Comparison of ENCODE assay signal across 10 mouse cellular contexts in genomic region chr4:41639214-41639841, GRCm38 (mm10). TPM values are rescaled to one million over a fixed set of nuclear protein-coding genes. Genes with fewer than 3 reads are reported as not detected.
DNase-seq lines count a peak whose midpoint lies in the region; ATAC-seq and TF ChIP-seq lines count a peak whose summit lies in the region.
"Had no signal": no experiment of that assay in that cellular context is flagged by ENCODE, and none has a peak within 500 bp of the region (broad histone marks: within the 10 kb centered on the region; RNA-seq: fewer than 3 reads in every experiment).

No protein-coding gene starts in this region.

- DNase-seq in heart, adult 2 months: no peak
- no peak for DNase-seq in heart, postnatal 10 days
- DNase-seq in testis, postnatal 14 days (ENCODE audit: low spot score): no peak
- DNase-seq in hindbrain, embryonic 14.5 days (ENCODE audit: low spot score): no peak
- DNase-seq in spleen, postnatal 36 days (ENCODE audit: low spot score in 2 of 2): no peak
- no peak for DNase-seq in adrenal gland, postnatal 10 days

- no peaks in the 10 kb centered on the region for H3K36me3 ChIP-seq in heart, adult 2 months (ENCODE audit: control insufficient read depth, insufficient read depth, low read length)
- H3K36me3 ChIP-seq in testis, adult 2 months (ENCODE audit: control insufficient read depth, insufficient read depth, low read length): no peaks in the 10 kb centered on the region
- H3K36me3 ChIP-seq in hindbrain, embryonic 14.5 days (replicated peaks; ENCODE audit: control insufficient read depth, insufficient read depth): peaks cover 8% of the 10 kb centered on the region; the same call in 1 of the 2 replicates
- no peaks in the 10 kb centered on the region; the same call in 1 of the 2 replicates for H3K36me3 ChIP-seq in midbrain, embryonic 16.5 days (ENCODE audit: control insufficient read depth, insufficient read depth, low read length)

- H3K9me3 ChIP-seq in hindbrain, embryonic 14.5 days (ENCODE audit: control insufficient read depth, low read length): no peaks in the 10 kb centered on the region
- H3K9me3 ChIP-seq in midbrain, embryonic 16.5 days (replicated peaks; ENCODE audit: control insufficient read depth, low read length, poor library complexity, severe bottlenecking): no peaks in the 10 kb centered on the region

- whole genome bisulfite sequencing in heart, adult 2 months: 45% methylated on average over 10 of the region's 10 CpGs
- WGBS in hindbrain, embryonic 14.5 days: 8% methylated on average over 10 of the region's 10 CpGs
- WGBS in midbrain, embryonic 16.5 days: 4% methylated on average over 10 of the region's 10 CpGs

- peak overlapping the region; percentile 71 for H3K27ac ChIP-seq in heart, adult 2 months
- no peak overlapping the region for H3K27ac ChIP-seq in testis, adult 2 months (ENCODE audit: control insufficient read depth, insufficient read depth, low read depth, low read length)
- H3K27ac ChIP-seq in hindbrain, embryonic 14.5 days: peak overlapping the region; percentile 93
- peak overlapping the region; percentile 92 for H3K27ac ChIP-seq in midbrain, embryonic 16.5 days (ENCODE audit: low read length)
- H3K27ac ChIP-seq: macrophage had no signal

- H3K9ac ChIP-seq in heart, adult 2 months (ENCODE audit: low read depth, low read length): peak overlapping the region; percentile 77
- peak overlapping the region; percentile 98 for H3K9ac ChIP-seq in hindbrain, embryonic 14.5 days
- peak overlapping the region; percentile 97 for H3K9ac ChIP-seq in midbrain, embryonic 16.5 days (ENCODE audit: low read depth, low read length)

- intact Hi-C loops in heart, adult 2 months (cut with DNase I): no loop called here
- intact Hi-C loops in heart, postnatal 10 days (cut with DNase I): no loop called here

- H3K27me3 ChIP-seq in heart, adult 2 months (ENCODE audit: control insufficient read depth, insufficient read depth, low read length): no peaks in the 10 kb centered on the region
- no peaks in the 10 kb centered on the region for H3K27me3 ChIP-seq in testis, adult 2 months (ENCODE audit: control insufficient read depth, insufficient read depth, low read length)
- H3K27me3 ChIP-seq in hindbrain, embryonic 14.5 days (ENCODE audit: control insufficient read depth, insufficient read depth, low read length): no peaks in the 10 kb centered on the region
- H3K27me3 ChIP-seq in midbrain, embryonic 16.5 days (ENCODE audit: control insufficient read depth, insufficient read depth, low read depth, low read length): no peaks in the 10 kb centered on the region
- H3K27me3 ChIP-seq: Patski had no signal

- ATAC-seq in hindbrain, embryonic 14.5 days (ENCODE audit: low FRiP score): peak; percentile 15; the same call in 1 of the 2 replicates
- ATAC-seq in midbrain, embryonic 16.5 days: peak; percentile 40

- peak overlapping the region; percentile 58 for H3K4me2 ChIP-seq in hindbrain, embryonic 14.5 days (replicated peaks)
- peak overlapping the region; percentile 87 for H3K4me2 ChIP-seq in midbrain, embryonic 16.5 days (ENCODE audit: low read length)

- TF ChIP-seq POLR2A in heart, adult 2 months (IDR thresholded peaks at IDR 0.05; ENCODE audit: insufficient read depth, low read depth, low read length): no peak
- TF ChIP-seq POLR2A in testis, adult 2 months (IDR thresholded peaks at IDR 0.05; ENCODE audit: control insufficient read depth, low read depth, low read length): no peak

- H3K4me3 ChIP-seq in heart, adult 2 months: peak overlapping the region; percentile 63
- peak overlapping the region; percentile 76 for H3K4me3 ChIP-seq in testis, adult 2 months (ENCODE audit: control insufficient read depth, low read depth, low read length)
- peak overlapping the region; percentile 83 for H3K4me3 ChIP-seq in hindbrain, embryonic 14.5 days (replicated peaks; ENCODE audit: low read length)
- H3K4me3 ChIP-seq in midbrain, embryonic 16.5 days (ENCODE audit: low read depth, low read length): peak overlapping the region; percentile 66

- H3K79me2 ChIP-seq in heart, adult 2 months (replicated peaks; ENCODE audit: control insufficient read depth, insufficient read depth, low read length): no peaks in the 10 kb centered on the region

- TF ChIP-seq CTCF in heart, adult 2 months (IDR thresholded peaks at IDR 0.05): no peak
- no peak for TF ChIP-seq CTCF in testis, adult 2 months (IDR thresholded peaks at IDR 0.05; ENCODE audit: control insufficient read depth, insufficient read depth, insufficient replicate concordance, low read depth, low read length)

- TF ChIP-seq EP300 in heart, adult 2 months (IDR thresholded peaks at IDR 0.05; ENCODE audit: insufficient read depth, low read depth, low read length): no peak

- H3K4me1 ChIP-seq in heart, adult 2 months (ENCODE audit: control insufficient read depth, insufficient read depth, low read length): peaks cover 5% of the 10 kb centered on the region
- H3K4me1 ChIP-seq in testis, adult 2 months (ENCODE audit: control insufficient read depth, insufficient read depth, low read length): peaks cover 14% of the 10 kb centered on the region
- peaks cover 35% of the 10 kb centered on the region for H3K4me1 ChIP-seq in hindbrain, embryonic 14.5 days (replicated peaks; ENCODE audit: control insufficient read depth, insufficient read depth, low read length)
- H3K4me1 ChIP-seq in midbrain, embryonic 16.5 days (ENCODE audit: control insufficient read depth, insufficient read depth, low read length): peaks cover 30% of the 10 kb centered on the region

RNA-seq across cellular contexts. Expression of gene Enho, which starts 0.8 kb away (rescaled TPM):
- 1 to 10 TPM; 8.1 to 8.3 TPM for total RNA-seq in heart, adult 2 months (2021)
- 20.4 and 22.3 TPM in 2 replicates for polyA plus RNA-seq in heart, adult 2 months (2012; rRNA removed)
- 1 to 10 TPM; 4.2 to 4.4 TPM for total RNA-seq in heart, postnatal 10 days (2021)
- 3.7 and 4.2 TPM in 2 replicates for polyA plus RNA-seq in testis, adult 2 months (2012; rRNA removed)
- 127 and 130 TPM in 2 replicates for polyA plus RNA-seq in hindbrain, embryonic 14.5 days (2014; fragmentation: Nextera tagmentation; extraction: Ambion mirVana)
- polyA plus RNA-seq in midbrain, embryonic 16.5 days (2015; fragmentation: Nextera tagmentation; extraction: Ambion mirVana): 103 and 120 TPM in 2 replicates
- total RNA-seq in adrenal gland, postnatal 10 days (2021): 10 to 100 TPM; 10.3 to 10.5 TPM

RNA-seq across cellular contexts. Expression of gene Cntfr, which starts 57.6 kb away (rescaled TPM):
- 1 to 10 TPM; 4.1 to 5.4 TPM for total RNA-seq in heart, adult 2 months (2021)
- polyA plus RNA-seq in heart, adult 2 months (2012; rRNA removed): 8.5 and 11.4 TPM in 2 replicates
- 1 to 10 TPM; 3.3 to 7.5 TPM for total RNA-seq in heart, postnatal 10 days (2021)
- polyA plus RNA-seq in testis, adult 2 months (2012; rRNA removed): 3.7 and 4.0 TPM in 2 replicates
- 19.2 and 21.8 TPM in 2 replicates for polyA plus RNA-seq in hindbrain, embryonic 14.5 days (2014; fragmentation: Nextera tagmentation; extraction: Ambion mirVana)
- polyA plus RNA-seq in midbrain, embryonic 16.5 days (2015; fragmentation: Nextera tagmentation; extraction: Ambion mirVana): 28.1 and 28.3 TPM in 2 replicates
- 10 to 100 TPM; 53.0 to 67.0 TPM for total RNA-seq in adrenal gland, postnatal 10 days (2021)
- polyA plus RNA-seq: macrophage had no signal
